Mouse (Mus musculus) lung, adult 2 months (tissue): ENCODE measurements at regions not wholly inside any gene's neighbourhood (a gene's known extent, or its start where the extent isn't known, plus 50 kb on each side); places are given as distances from the start of the nearest gene placed in this dataset.

Experiments
- CTCF ChIP-seq: fragments of 200-500 bp; IDR thresholded peaks from 2 replicates; pipeline ENCODE4 v1.5.1; 2011; ENCODE audit warnings: mild to moderate bottlenecking, low read length, control low read depth; ENCODE audit not compliant: insufficient read depth
- POLR2A ChIP-seq: fragments of 200-500 bp; IDR thresholded peaks from 2 replicates; pipeline ENCODE4 v1.6.1; 2011; ENCODE audit warnings: low read depth, mild to moderate bottlenecking, control low read depth, low read length, borderline replicate concordance; ENCODE audit errors: extremely low read depth

GRCm38 (mm10) chr12:19125541-19125940 lies 611.2 kb downstream of the 5730507C01Rik start:
- TF ChIP-seq POLR2A (no peak), CTCF (no peak)
